Mouse (Mus musculus) embryonic facial prominence, embryonic 13.5 days (tissue): ENCODE data around the gene Mto1. TPM values are rescaled to one million over a fixed set of nuclear protein-coding genes. Genes with fewer than 3 reads are reported as not detected.
A peak's percentile ranks its signal among the peaks of the same experiment; 100 is the strongest.

Experiments used
- ATAC-seq: fragments of 200-750 bp; cut with Nextera tagmentation; 2 replicates; pipeline ENCODE4 v1.8.0; 2017; ENCODE audit warnings: low read depth; ENCODE audit not compliant: insufficient number of reproducible peaks, insufficient read depth, low FRiP score, low TSS enrichment
- H3K27ac ChIP-seq: fragments of 300-500 bp; sonication (generic); 2 replicates; pipeline ENCODE4 v1.5.1; 2015; ENCODE audit warnings: moderate library complexity, mild to moderate bottlenecking, inconsistent platforms
- H3K27me3 ChIP-seq: fragments of 300-500 bp; sonication (generic); 2 replicates; pipeline ENCODE4 v1.6.1; 2015; ENCODE audit warnings: mild to moderate bottlenecking, inconsistent platforms
- H3K36me3 ChIP-seq: fragments of 300-500 bp; sonication (generic); 2 replicates; pipeline ENCODE4 v1.6.1; 2015; ENCODE audit warnings: mild to moderate bottlenecking, inconsistent platforms
- H3K4me1 ChIP-seq: fragments of 300-500 bp; sonication (generic); 2 replicates; pipeline ENCODE4 v1.6.1; 2015; ENCODE audit warnings: inconsistent platforms
- H3K4me2 ChIP-seq: fragments of 300-500 bp; sonication (generic); 2 replicates; pipeline ENCODE4 v1.6.1; 2015; ENCODE audit warnings: moderate library complexity, mild to moderate bottlenecking, inconsistent platforms
- H3K4me3 ChIP-seq: fragments of 300-500 bp; sonication (generic); 2 replicates; pipeline ENCODE4 v1.5.1; 2015; ENCODE audit warnings: mild to moderate bottlenecking, inconsistent platforms
- H3K9ac ChIP-seq: fragments of 300-500 bp; sonication (generic); 2 replicates; pipeline ENCODE4 v1.6.1; 2015; ENCODE audit warnings: mild to moderate bottlenecking, inconsistent platforms
- H3K9me3 ChIP-seq: fragments of 300-500 bp; sonication (generic); 2 replicates; pipeline ENCODE4 v1.6.1; 2016; ENCODE audit warnings: inconsistent platforms
- WGBS: fragments of 180-500 bp; shearing (Covaris S2); methylation state at CpG from one replicate; pipeline ENCODE4 v1.1.7; 2015; ENCODE audit warnings: mixed read lengths; 5-methylcytosine and 5-hydroxymethylcytosine counted together
- polyA plus RNA-seq: library from polyadenylated mRNA; unstranded; fragments of >200 nt; fragmentation: Nextera tagmentation; extraction: Ambion mirVana; gene quantifications from 2 replicates; pipeline ENCODE4 v1.2.1, GENCODE M21; 2015

The Mto1 gene
- 22.4 and 23.9 TPM in 2 replicates for polyA plus RNA-seq

- under 1% methylated on average over 96 of the region's 96 CpGs for WGBS
- peak within 1 kb of the TSS; percentile 91 for H3K9ac ChIP-seq
- H3K27ac ChIP-seq = peak within 1 kb of the TSS; percentile 87
These were observed at the start of gene Mto1, which contains the start of gene Gm17324 for GRCm38 (mm10) chr9:78447973-78448873. Gene Mto1, plus strand, starts transcription at chr9:78448208. Gene Gm17324, minus strand, starts transcription at chr9:78448786.

GRCm38 (mm10) chr9:78400570-78400969 lies 47.4 kb upstream of the Mto1 start:
- Histone ChIP-seq H3K27me3 (peaks cover 42% of the 10 kb centered on the region), H3K4me1 (peaks cover 7% of the 10 kb centered on the region), H3K9ac (no peak overlapping the region), H3K4me2 (no peak overlapping the region), H3K4me3 (no peak overlapping the region), H3K36me3 (no peaks in the 10 kb centered on the region), H3K27ac (no peak overlapping the region), H3K9me3 (no peaks in the 10 kb centered on the region)
- WGBS = 84% methylated on average over 5 of the region's 5 CpGs
- ATAC-seq = no peak

More at GRCm38 (mm10) chr9:78447973-78448873, at the start of gene Mto1, which contains the start of gene Gm17324:
- Histone ChIP-seq H3K4me1 (peaks cover 7% of the 10 kb centered on the region), H3K4me2 (peak within 1 kb of the TSS; percentile 60), H3K36me3 (peaks cover 24% of the 10 kb centered on the region), H3K4me3 (peak within 1 kb of the TSS; percentile 97), H3K9me3 (no peaks in the 10 kb centered on the region), H3K27me3 (peaks cover 38% of the 10 kb centered on the region)
- ATAC-seq = peak; percentile 87

DNA sequence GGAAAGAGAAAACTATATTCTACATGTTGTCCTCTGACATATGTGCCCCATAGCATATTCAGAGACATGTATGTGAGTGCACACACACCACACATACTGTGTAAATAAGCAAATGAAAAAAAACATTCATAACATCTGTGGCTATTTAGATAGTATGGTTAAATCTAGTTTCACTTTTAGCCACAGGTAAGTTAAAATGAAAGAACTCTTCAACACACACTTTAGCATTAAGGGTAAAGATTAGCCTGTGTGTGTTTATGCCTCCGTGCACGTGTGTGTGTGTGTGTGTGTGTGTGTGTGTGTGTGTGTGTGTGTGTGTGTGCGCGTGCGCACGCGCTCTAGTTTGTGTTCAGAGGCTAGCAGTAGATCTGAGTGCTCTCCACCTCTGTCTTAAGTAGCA lies 46.4 kb upstream of the Mto1 start:
- no peak overlapping the region for H3K4me3 ChIP-seq

DNA sequence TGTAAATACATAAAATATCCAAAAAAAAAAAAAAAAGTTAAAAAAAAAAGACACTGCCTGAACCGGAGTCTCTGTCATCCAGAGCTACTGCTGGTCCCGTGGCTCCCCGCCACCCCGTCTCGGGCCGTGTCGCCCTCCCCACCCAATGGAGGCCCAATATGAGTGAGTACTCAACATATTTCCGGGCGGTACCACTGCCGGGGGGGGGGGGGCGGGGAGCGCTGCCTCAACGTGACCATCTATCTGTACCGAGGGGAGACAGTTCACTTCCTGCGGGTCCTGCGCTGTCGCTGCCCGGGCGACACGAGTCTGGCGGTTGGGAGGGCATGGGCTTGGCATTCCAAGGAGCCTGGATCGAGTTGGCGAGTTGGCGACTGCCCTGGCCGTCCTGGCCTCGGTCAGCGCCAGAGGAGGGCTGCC lies 20.6 kb upstream of the Mto1 start:
- no peaks in the 10 kb centered on the region for H3K36me3 ChIP-seq
- H3K4me1 ChIP-seq = no peaks in the 10 kb centered on the region; the same call in 1 of the 2 replicates
- 0 out of 2 replicates have a peak overlapping the region, but pooled peaks have one; percentile 51 for H3K9ac ChIP-seq
- ATAC-seq = peak; percentile 48; the same call in 1 of the 2 replicates
- peak overlapping the region; percentile 38 for H3K4me3 ChIP-seq
- no peak overlapping the region for H3K27ac ChIP-seq
- peak overlapping the region; percentile 65 for H3K4me2 ChIP-seq
- H3K9me3 ChIP-seq = no peaks in the 10 kb centered on the region
- WGBS = 16% methylated on average over 24 of the region's 27 CpGs
- no peaks in the 10 kb centered on the region for H3K27me3 ChIP-seq

More for the DNA sequence above, 46.4 kb upstream of the Mto1 start:
- WGBS = 78% methylated on average over 5 of the region's 7 CpGs
- H3K4me2 ChIP-seq = no peak overlapping the region
- H3K36me3 ChIP-seq = no peaks in the 10 kb centered on the region
- no peaks in the 10 kb centered on the region for H3K9me3 ChIP-seq
- no peaks in the 10 kb centered on the region for H3K4me1 ChIP-seq
- no peak for ATAC-seq
- H3K27ac ChIP-seq = no peak overlapping the region
- peaks cover 32% of the 10 kb centered on the region for H3K27me3 ChIP-seq
- H3K9ac ChIP-seq = no peak overlapping the region

GRCm38 (mm10) chr9:78428185-78428584 lies 19.8 kb upstream of the Mto1 start:
- no peaks in the 10 kb centered on the region for H3K27me3 ChIP-seq
- H3K4me1 ChIP-seq = no peaks in the 10 kb centered on the region; the same call in 1 of the 2 replicates
- no peaks in the 10 kb centered on the region for H3K9me3 ChIP-seq
- no peak overlapping the region for H3K27ac ChIP-seq
- no peak overlapping the region for H3K4me3 ChIP-seq
- H3K4me2 ChIP-seq = no peak overlapping the region
- no peaks in the 10 kb centered on the region for H3K36me3 ChIP-seq
- 76% methylated on average over 6 of the region's 6 CpGs for WGBS
- H3K9ac ChIP-seq = no peak overlapping the region
- ATAC-seq = no peak

DNA sequence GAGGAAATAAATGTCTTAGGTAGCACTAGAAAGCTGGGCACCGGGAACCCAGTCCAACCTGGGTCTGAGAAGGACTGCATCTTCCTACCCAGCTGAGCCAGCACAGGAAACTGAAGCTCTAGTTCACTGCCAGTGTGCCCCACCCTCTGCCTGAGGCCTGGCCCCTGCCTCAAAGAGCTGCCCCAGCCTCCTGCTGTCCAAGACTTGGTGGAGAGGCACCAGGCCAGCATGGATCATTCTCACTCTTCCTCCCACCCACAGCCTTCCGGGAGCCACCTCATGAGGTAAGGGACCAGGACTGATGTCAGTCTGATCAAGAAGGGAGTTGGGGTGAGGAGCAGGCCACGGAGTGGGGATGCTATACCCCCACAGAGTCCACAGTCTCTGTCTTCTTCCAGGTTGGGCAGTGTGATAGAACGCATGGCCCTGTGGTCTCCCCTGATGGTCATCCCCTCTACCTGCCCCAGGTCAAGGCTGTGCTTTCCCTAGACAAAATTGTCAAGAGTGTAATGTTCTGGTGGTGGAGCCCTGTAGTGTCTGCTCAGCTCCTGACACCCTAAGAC lies 19.1 kb upstream of the Mto1 start:
- Histone ChIP-seq H3K36me3 (no peaks in the 10 kb centered on the region), H3K9ac (no peak overlapping the region), H3K27ac (no peak overlapping the region), H3K9me3 (no peaks in the 10 kb centered on the region), H3K4me1 (no peaks in the 10 kb centered on the region; the same call in 1 of the 2 replicates), H3K27me3 (no peaks in the 10 kb centered on the region), H3K4me3 (no peak overlapping the region), H3K4me2 (no peak overlapping the region)
- no peak for ATAC-seq
- 87% methylated on average over 4 of the region's 4 CpGs for WGBS

GRCm38 (mm10) chr9:78429551-78429950 lies 18.5 kb upstream of the Mto1 start:
- Histone ChIP-seq H3K9me3 (no peaks in the 10 kb centered on the region), H3K9ac (no peak overlapping the region), H3K36me3 (no peaks in the 10 kb centered on the region), H3K4me3 (no peak overlapping the region), H3K4me2 (no peak overlapping the region), H3K27me3 (no peaks in the 10 kb centered on the region), H3K27ac (no peak overlapping the region), H3K4me1 (no peaks in the 10 kb centered on the region; the same call in 1 of the 2 replicates)
- no peak for ATAC-seq
- WGBS = 50% methylated on average over 2 of the region's 2 CpGs

DNA sequence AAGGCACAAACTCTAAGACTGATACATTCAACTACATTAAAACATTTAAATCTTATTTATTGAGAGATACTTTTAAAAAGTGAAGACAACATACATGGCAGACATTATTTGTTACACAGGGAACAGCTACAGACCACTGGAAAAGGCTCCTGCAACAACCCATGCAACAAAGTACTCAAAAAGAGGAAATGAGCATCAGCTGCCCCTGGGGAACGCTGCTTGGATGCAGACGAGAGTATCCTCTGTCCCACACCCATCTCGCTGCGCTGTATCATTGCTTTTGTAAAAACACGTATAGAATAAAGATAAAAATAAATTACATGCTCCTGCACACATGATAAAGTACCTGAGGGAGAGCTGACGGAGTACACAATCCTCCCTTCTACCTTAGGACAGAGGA lies 17.5 kb upstream of the Mto1 start:
- Histone ChIP-seq H3K27ac (no peak overlapping the region), H3K27me3 (no peaks in the 10 kb centered on the region), H3K4me1 (no peaks in the 10 kb centered on the region; the same call in 1 of the 2 replicates), H3K4me3 (no peak overlapping the region), H3K9me3 (no peaks in the 10 kb centered on the region), H3K4me2 (no peak overlapping the region), H3K36me3 (no peaks in the 10 kb centered on the region), H3K9ac (no peak overlapping the region)
- 74% methylated on average over 6 of the region's 6 CpGs for WGBS
- ATAC-seq = no peak

DNA sequence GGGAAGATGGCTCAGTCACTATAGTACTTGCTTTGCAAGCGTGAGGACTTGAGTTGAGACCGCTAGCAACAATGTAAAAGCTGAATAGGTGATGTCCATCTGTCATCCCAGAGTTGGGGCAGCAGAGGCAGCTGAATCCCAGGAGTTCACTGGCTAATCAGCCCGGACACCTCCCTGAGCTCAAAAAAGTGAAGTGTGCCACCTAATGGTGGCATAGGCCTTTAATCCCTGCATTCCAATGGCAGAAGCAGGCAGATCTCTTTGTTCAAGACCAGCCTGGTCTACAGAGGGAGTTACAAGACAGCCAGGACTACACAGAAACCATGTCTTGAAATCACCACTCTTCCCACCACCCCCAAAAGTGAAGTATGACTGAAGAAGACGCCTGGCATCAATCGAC lies 15.5 kb upstream of the Mto1 start:
- Histone ChIP-seq H3K4me1 (no peaks in the 10 kb centered on the region; the same call in 1 of the 2 replicates), H3K4me3 (no peak overlapping the region), H3K9ac (no peak overlapping the region), H3K27ac (no peak overlapping the region), H3K27me3 (no peaks in the 10 kb centered on the region), H3K4me2 (no peak overlapping the region), H3K36me3 (no peaks in the 10 kb centered on the region), H3K9me3 (no peaks in the 10 kb centered on the region)
- 88% methylated on average over 5 of the region's 5 CpGs for WGBS
- no peak for ATAC-seq

DNA sequence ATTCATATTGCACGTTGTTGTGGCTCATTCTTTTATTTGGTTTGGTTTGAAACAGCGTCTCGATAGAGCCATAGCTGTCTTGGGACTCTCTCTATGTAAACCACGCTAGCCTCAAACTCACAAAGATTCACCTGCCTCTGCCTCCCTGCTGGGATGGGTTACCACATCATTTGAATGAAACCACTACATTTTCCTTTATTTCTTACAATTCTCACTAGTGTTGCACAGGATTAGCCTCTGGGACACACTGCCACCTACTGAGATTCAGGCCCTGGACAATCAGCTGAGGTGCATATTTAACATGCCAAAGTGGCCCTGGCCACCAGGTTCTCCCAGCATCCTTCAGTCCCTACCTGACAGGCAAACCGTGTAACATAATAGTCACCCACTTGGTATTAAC lies 8.6 kb upstream of the Mto1 start:
- Histone ChIP-seq H3K4me3 (no peak overlapping the region), H3K9me3 (no peaks in the 10 kb centered on the region), H3K4me1 (peaks cover 12% of the 10 kb centered on the region; the same call in 1 of the 2 replicates), H3K9ac (no peak overlapping the region), H3K27me3 (peaks cover 59% of the 10 kb centered on the region), H3K4me2 (no peak overlapping the region), H3K27ac (no peak overlapping the region), H3K36me3 (no peaks in the 10 kb centered on the region)
- WGBS = 65% methylated on average over 5 of the region's 5 CpGs
- ATAC-seq = no peak

GRCm38 (mm10) chr9:78442237-78442578 lies 5.8 kb upstream of the Mto1 start:
- Histone ChIP-seq H3K4me1 (peaks cover 12% of the 10 kb centered on the region; the same call in 1 of the 2 replicates), H3K9me3 (no peaks in the 10 kb centered on the region), H3K9ac (peak overlapping the region; percentile 72), H3K4me2 (peak overlapping the region; percentile 82), H3K4me3 (peak overlapping the region; percentile 51), H3K27me3 (peaks cover 85% of the 10 kb centered on the region), H3K27ac (no peak overlapping the region), H3K36me3 (no peaks in the 10 kb centered on the region)
- WGBS = 3% methylated on average over 9 of the region's 9 CpGs
- ATAC-seq = no peak
